In the genomic region with DNA sequence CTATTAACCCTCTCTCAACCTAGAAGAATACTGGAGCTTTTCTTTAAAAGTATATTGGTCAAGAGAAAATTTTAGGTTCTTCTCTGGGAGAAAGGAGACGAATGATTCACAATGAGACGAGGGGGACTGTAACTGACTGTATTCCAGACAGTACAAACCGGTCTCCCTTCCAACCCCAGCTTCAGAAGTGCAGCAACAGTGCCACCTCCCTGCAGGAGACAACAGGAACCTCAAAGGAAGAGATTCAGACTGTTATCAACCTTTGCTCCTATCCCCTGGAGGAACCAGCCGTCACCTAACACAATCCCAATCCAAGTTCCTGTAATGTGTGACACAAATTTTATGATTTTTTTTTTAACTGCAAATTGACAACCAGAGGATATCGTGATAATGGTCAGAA, we compare ENCODE assay signal across 11 mouse cellular contexts. TPM values are rescaled to one million over a fixed set of nuclear protein-coding genes. Genes with fewer than 3 reads are reported as not detected.
A peak's percentile ranks its signal among the peaks of the same experiment; 100 is the strongest.
DNase-seq lines count a peak whose midpoint lies in the region; TF ChIP-seq lines count a peak whose summit lies in the region.
"Had no signal": no experiment of that assay in that cellular context is flagged by ENCODE, and none has a peak within 500 bp of the region (broad histone marks: within the 10 kb centered on the region; RNA-seq: fewer than 3 reads in every experiment).

No protein-coding gene starts in this region.

- peak; percentile 28 to 30 for DNase-seq in frontal cortex, postnatal 36 days (ENCODE audit: low spot score in 2 of 2)
- no peak for DNase-seq in frontal cortex, postnatal 10 days (ENCODE audit: low spot score in 2 of 2)
- peak; percentile 58 for DNase-seq in 416B (ENCODE audit: low read depth)
- DNase-seq in layer of hippocampus, postnatal 36 days: peak; percentile 37 to 41
- no peak for DNase-seq in gastrocnemius, postnatal 4 days (ENCODE audit: low spot score in 2 of 2)
- no peak for DNase-seq in T-cell, adult 2 months (ENCODE audit: low spot score)
- no peak for DNase-seq in gastrocnemius, postnatal 10 days
- DNase-seq: cerebellum, postnatal 25 days; thymus, postnatal 36 days had no signal

- no peak overlapping the region for H3K4me3 ChIP-seq in bone marrow, adult 2 months (replicated peaks; ENCODE audit: control insufficient read depth, low read depth, low read length)
- H3K4me3 ChIP-seq: hindbrain, embryonic 13.5 days had no signal

- TF ChIP-seq CTCF in bone marrow, adult 2 months (IDR thresholded peaks at IDR 0.05; ENCODE audit: control insufficient read depth, insufficient read depth, low read length): peak; percentile 38

- no peaks in the 10 kb centered on the region for H3K4me1 ChIP-seq in bone marrow, adult 2 months (ENCODE audit: control insufficient read depth, insufficient read depth, low read length)
- H3K4me1 ChIP-seq: hindbrain, embryonic 13.5 days had no signal

- TF ChIP-seq POLR2A in bone marrow, adult 2 months (IDR thresholded peaks at IDR 0.05; ENCODE audit: borderline replicate concordance, control insufficient read depth, low read depth, low read length): no peak

- no peak overlapping the region for H3K27ac ChIP-seq in bone marrow, adult 2 months (ENCODE audit: control insufficient read depth, insufficient read depth, low read depth, low read length, poor library complexity)
- H3K27ac ChIP-seq: hindbrain, embryonic 13.5 days had no signal

- WGBS in bone marrow, adult 2 months: 38% methylated on average over 5 of the region's 5 CpGs

RNA-seq across cellular contexts. Expression of a gene that starts 41.7 kb away (rescaled TPM):
- polyA plus RNA-seq in bone marrow, adult 2 months (2011; ENCODE audit: insufficient read depth, insufficient read length, low replicate concordance, missing spikeins): 1.1 TPM in 1 of 2 replicates, not detected in the other
- 1 to 10 TPM in 1 of 2 experiments, under 1 TPM in 1; 0.80 to 1.4 TPM for total RNA-seq in layer of hippocampus, postnatal 36 days (2021)
- total RNA-seq in gastrocnemius, postnatal 4 days (2021): under 1 TPM; 0.20 to 0.29 TPM
- total RNA-seq in gastrocnemius, postnatal 10 days (2021): 1 to 10 TPM in 1 of 2 experiments, not detected in 1; 1.0 TPM

RNA-seq across cellular contexts. Expression of a gene that starts 43.0 kb away (rescaled TPM):
- polyA plus RNA-seq in bone marrow, adult 2 months (2011; ENCODE audit: insufficient read depth, insufficient read length, low replicate concordance, missing spikeins): 372 and 377 TPM in 2 replicates
- 100 to 1,000 TPM; 577 to 589 TPM for total RNA-seq in layer of hippocampus, postnatal 36 days (2021)
- total RNA-seq in gastrocnemius, postnatal 4 days (2021): 100 to 1,000 TPM; 644 to 708 TPM
- 100 to 1,000 TPM; 680 to 749 TPM for total RNA-seq in gastrocnemius, postnatal 10 days (2021)

RNA-seq across cellular contexts. Expression of a gene that starts 55.5 kb away (rescaled TPM):
- polyA plus RNA-seq in bone marrow, adult 2 months (2011; ENCODE audit: insufficient read depth, insufficient read length, low replicate concordance, missing spikeins): 12.2 and 42.0 TPM in 2 replicates
- 10 to 100 TPM; 32.0 to 49.6 TPM for total RNA-seq in layer of hippocampus, postnatal 36 days (2021)
- total RNA-seq in gastrocnemius, postnatal 4 days (2021): 10 to 100 TPM; 20.8 to 22.7 TPM
- total RNA-seq in gastrocnemius, postnatal 10 days (2021): 10 to 100 TPM; 13.1 to 18.2 TPM

RNA-seq across cellular contexts. Expression of a gene that starts 55.6 kb away (rescaled TPM):
- 26.4 and 45.2 TPM in 2 replicates for polyA plus RNA-seq in bone marrow, adult 2 months (2011; ENCODE audit: insufficient read depth, insufficient read length, low replicate concordance, missing spikeins)
- total RNA-seq in layer of hippocampus, postnatal 36 days (2021): 10 to 100 TPM; 52.9 to 56.3 TPM
- total RNA-seq in gastrocnemius, postnatal 4 days (2021): 10 to 100 TPM; 38.3 to 38.9 TPM
- 10 to 100 TPM; 30.8 to 31.6 TPM for total RNA-seq in gastrocnemius, postnatal 10 days (2021)

Comparison
In these comparisons a context has a peak if more than half of its experiments do, and no peak if none do; other contexts are left out.
1. DNase-seq: peak in frontal cortex, postnatal 36 days (2 of 2), 416B (single experiment) and layer of hippocampus, postnatal 36 days (2 of 2); none in frontal cortex, postnatal 10 days (0 of 2), gastrocnemius, postnatal 4 days (0 of 2), T-cell, adult 2 months (single experiment) and gastrocnemius, postnatal 10 days (single experiment).